Mouse (Mus musculus) bone marrow, adult 2 months (tissue): ENCODE measurements around the gene Btf3l4.

Experiments
- CTCF ChIP-seq: fragments of 200-500 bp; IDR thresholded peaks from 2 replicates; pipeline ENCODE4 v1.5.1; 2011; ENCODE audit warnings: low read length, control low read depth; ENCODE audit not compliant: control insufficient read depth, insufficient read depth
- POLR2A ChIP-seq: fragments of 200-500 bp; IDR thresholded peaks from 2 replicates; pipeline ENCODE4 v1.6.1; 2011; ENCODE audit warnings: low read depth, mild to moderate bottlenecking, control low read depth, low read length, borderline replicate concordance; ENCODE audit not compliant: control insufficient read depth

DNA sequence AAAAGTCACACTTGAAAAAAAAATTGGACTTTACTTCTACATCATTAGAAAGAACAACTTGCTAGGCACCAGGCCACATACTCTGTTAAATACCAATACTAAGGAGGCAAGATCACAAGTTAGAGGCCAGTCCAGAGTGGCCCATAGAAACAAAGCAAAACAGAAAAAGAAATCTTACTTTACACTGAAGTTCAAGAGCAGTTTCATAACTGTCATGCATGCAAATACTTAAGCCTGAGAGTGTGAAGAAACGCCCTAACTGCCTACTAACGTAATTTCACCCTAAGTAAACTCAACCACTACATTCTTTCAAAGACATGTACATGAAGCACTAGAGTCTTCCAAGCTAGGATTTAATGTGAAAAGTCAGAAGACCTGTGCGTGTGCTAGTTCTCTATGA lies 7.7 kb downstream of the Btf3l4 start:
- TF ChIP-seq POLR2A: no peak
- no peak for TF ChIP-seq CTCF
